Mouse (Mus musculus): Measurements from ENCODE around the gene Tcf7l1. TPM values are rescaled to one million over a fixed set of nuclear protein-coding genes. Genes with fewer than 3 reads are reported as not detected.

The Tcf7l1 gene
- polyA plus RNA-seq, 1 experiment from 2014 or later, result 7.0 TPM

DNA sequence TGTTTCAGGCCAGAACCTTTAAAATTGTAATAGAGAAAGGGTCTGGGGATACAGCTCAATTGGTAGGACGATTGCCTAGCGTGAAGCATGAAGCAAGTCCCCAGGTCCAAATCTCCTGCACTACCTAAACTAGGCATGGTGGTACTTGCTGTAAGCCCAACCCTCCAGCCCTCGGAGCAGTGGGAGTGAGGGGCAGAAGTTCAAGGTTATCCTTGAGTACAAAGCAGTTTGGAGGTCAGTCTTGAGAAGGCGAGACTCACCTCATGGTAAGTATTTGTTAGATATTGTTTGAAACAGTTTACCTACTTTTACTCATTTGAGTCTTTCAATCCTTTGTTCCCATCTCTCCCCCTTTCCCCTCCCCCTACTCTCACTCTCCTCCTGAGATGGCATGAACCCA lies 65.9 kb downstream of the Tcf7l1 start:
- H3K27me3 ChIP-seq (replicated peaks), result no peaks in the 10 kb centered on the region
- H3K27ac ChIP-seq (replicated peaks), result no peak overlapping the region
- no peak overlapping the region for H3K9ac ChIP-seq (replicated peaks)
- ATAC-seq (ENCODE audit: low FRiP score), result no peak
- no peak overlapping the region for H3K4me3 ChIP-seq (replicated peaks)
- no peaks in the 10 kb centered on the region for H3K36me3 ChIP-seq
- WGBS, result 92% methylated on average over 4 of the region's 4 CpGs
- peaks cover 18% of the 10 kb centered on the region for H3K4me1 ChIP-seq
- no peaks in the 10 kb centered on the region for H3K9me3 ChIP-seq (replicated peaks)
- no peak overlapping the region for H3K4me2 ChIP-seq

DNA sequence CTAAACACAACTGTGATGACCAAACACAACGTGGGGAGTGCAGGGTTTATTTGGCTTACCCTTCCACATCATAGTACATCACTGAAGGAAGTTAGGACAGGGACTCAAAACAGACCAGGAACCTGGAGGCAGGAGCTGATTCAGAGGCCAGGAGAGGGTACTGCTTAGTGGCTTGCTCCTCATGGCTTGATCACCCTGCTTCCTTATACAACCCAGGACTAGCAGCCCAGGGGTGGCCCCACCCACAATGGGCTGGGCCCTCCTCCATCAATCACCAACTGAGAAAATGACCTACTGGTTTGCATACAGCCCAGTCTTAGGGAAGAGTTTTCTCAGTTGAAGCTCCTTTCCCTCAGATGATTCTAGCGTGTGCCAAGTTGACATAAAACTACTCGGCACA lies 68.2 kb downstream of the Tcf7l1 start:
- Histone ChIP-seq H3K4me3 (replicated peaks) (no peak overlapping the region), H3K9me3 (replicated peaks) (no peaks in the 10 kb centered on the region), H3K27me3 (replicated peaks) (no peaks in the 10 kb centered on the region), H3K27ac (replicated peaks) (no peak overlapping the region), H3K9ac (replicated peaks) (no peak overlapping the region), H3K36me3 (no peaks in the 10 kb centered on the region), H3K4me1 (peaks cover 12% of the 10 kb centered on the region), H3K4me2 (no peak overlapping the region)
- ATAC-seq (ENCODE audit: low FRiP score), result no peak
- WGBS, result 90% methylated on average over 3 of the region's 3 CpGs

DNA sequence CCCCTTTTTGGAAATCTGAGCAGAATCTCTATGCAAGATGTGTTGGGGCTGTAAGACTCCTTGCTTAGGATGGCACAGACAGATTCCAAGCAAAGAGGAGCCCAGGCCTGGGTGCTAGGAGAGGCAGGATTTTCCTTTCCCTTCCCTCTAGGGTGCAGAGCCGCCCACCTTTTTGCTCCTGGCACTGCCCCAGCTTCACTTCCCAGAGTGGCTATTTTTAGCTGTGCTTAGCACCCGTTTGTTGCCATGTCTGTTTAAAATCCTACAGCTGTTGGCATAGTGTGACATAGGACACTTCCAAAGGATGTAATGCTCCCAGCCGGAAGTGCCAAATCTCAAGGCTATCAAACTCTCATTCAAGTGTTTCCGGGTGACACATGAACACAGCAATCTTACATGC lies 74.3 kb downstream of the Tcf7l1 start:
- H3K4me3 ChIP-seq (replicated peaks), result no peak overlapping the region
- H3K27ac ChIP-seq (replicated peaks), result no peak overlapping the region
- H3K27me3 ChIP-seq (replicated peaks), result no peaks in the 10 kb centered on the region
- ATAC-seq (ENCODE audit: low FRiP score), result no peak
- no peaks in the 10 kb centered on the region for H3K9me3 ChIP-seq (replicated peaks)
- WGBS, result 45% methylated on average over 4 of the region's 4 CpGs
- no peak overlapping the region for H3K9ac ChIP-seq (replicated peaks)
- no peak overlapping the region for H3K4me2 ChIP-seq
- H3K36me3 ChIP-seq, result no peaks in the 10 kb centered on the region
- peaks cover 35% of the 10 kb centered on the region for H3K4me1 ChIP-seq

DNA sequence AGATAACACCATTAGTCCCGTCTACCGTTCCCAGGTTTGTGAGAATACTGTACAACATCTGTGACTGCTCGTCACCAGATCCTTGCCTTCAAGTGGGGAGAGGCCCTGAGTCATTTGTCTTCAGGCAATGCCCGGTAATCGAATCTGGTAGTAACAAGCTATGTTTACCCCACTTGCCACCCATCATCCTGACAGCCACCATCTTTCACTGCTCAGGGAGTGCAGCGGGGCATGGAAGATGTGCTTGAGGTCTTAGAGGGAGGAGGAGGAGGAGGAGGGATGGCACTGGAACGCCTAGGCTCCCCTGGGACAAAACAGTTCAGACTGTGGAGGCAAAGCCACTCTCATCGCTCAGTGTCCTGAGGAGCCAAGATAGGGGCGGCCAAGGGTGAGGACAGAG lies 74.8 kb downstream of the Tcf7l1 start:
- H3K27me3 ChIP-seq (replicated peaks), result no peaks in the 10 kb centered on the region
- H3K9me3 ChIP-seq (replicated peaks), result no peaks in the 10 kb centered on the region
- no peaks in the 10 kb centered on the region for H3K36me3 ChIP-seq
- no peak overlapping the region for H3K4me2 ChIP-seq
- H3K4me3 ChIP-seq (replicated peaks), result no peak overlapping the region
- 33% methylated on average over 9 of the region's 9 CpGs for WGBS
- no peak overlapping the region for H3K9ac ChIP-seq (replicated peaks)
- no peak for ATAC-seq (ENCODE audit: low FRiP score)
- H3K4me1 ChIP-seq, result peaks cover 35% of the 10 kb centered on the region
- H3K27ac ChIP-seq (replicated peaks), result no peak overlapping the region

DNA sequence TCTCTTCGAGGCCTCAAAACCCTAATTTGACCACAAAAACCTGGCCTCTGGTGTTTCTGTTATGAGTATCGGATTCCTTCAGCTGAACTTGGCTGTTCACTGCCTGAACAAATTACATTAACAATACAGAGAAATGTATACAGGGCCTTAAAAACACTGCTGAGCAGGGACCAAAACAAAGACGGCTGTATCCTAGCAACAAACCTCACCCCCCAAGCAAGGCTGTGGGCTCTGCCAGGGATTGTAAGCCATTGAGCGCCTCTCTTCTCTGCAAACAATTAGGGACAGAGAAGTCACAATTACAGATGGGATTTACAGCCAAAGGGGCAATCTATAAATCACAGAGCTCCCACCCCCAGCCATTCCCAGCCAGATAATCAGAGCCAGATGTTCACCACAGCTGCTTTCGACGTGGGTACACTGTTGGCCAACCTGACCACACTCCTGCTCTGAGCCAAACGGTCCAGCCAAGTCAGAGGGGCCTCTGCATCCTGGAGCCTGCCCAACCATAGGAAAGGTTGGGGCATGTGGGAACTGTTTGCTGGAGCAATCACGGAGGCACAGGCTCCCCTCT lies 77.5 kb downstream of the Tcf7l1 start:
- Histone ChIP-seq H3K27ac (replicated peaks) (peak overlapping the region; percentile 77), H3K9me3 (replicated peaks) (no peaks in the 10 kb centered on the region), H3K27me3 (replicated peaks) (no peaks in the 10 kb centered on the region), H3K4me1 (peaks cover 35% of the 10 kb centered on the region), H3K9ac (replicated peaks) (no peak overlapping the region), H3K4me2 (no peak overlapping the region; the same call in 1 of the 2 replicates), H3K36me3 (no peaks in the 10 kb centered on the region), H3K4me3 (replicated peaks) (no peak overlapping the region)
- 6% methylated on average over 8 of the region's 8 CpGs for WGBS
- ATAC-seq (ENCODE audit: low FRiP score), result peak; percentile 90

DNA sequence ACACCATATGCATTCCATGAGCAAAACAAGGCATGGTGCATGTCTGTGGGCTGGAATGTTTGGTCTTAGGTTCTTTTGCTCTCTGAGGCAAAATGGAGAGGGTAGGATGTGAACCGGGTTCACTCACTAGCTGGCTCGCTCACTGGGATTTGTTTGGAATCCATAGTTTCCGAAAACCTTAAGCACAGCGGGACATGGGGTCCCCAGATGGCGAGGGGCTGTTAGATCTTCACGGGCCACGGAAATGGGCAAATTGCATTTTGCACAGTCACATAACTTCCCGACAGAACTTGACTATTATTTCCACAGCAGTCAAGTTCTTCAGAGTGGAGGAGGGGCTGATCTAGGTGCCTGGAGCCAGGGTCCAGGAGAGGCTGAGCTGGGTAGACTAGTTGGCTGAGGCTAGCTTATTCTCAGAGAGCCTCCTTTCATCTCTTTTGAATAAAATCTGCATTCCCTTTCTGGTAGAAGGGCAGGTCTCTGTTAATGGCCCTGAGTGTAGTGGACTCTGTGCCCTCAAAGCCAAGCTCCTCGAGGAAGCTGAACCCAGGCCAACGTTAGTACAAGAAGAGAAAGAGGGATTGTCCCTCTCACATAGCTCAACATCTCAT lies 78.1 kb downstream of the Tcf7l1 start:
- H3K4me3 ChIP-seq (replicated peaks), result no peak overlapping the region
- H3K4me1 ChIP-seq, result peaks cover 35% of the 10 kb centered on the region
- no peaks in the 10 kb centered on the region for H3K27me3 ChIP-seq (replicated peaks)
- WGBS, result 30% methylated on average over 10 of the region's 10 CpGs
- H3K9ac ChIP-seq (replicated peaks), result no peak overlapping the region
- ATAC-seq (ENCODE audit: low FRiP score), result peak; percentile 63
- H3K27ac ChIP-seq (replicated peaks), result peak overlapping the region; percentile 77
- H3K9me3 ChIP-seq (replicated peaks), result no peaks in the 10 kb centered on the region
- no peak overlapping the region; the same call in 1 of the 2 replicates for H3K4me2 ChIP-seq
- H3K36me3 ChIP-seq, result no peaks in the 10 kb centered on the region

DNA sequence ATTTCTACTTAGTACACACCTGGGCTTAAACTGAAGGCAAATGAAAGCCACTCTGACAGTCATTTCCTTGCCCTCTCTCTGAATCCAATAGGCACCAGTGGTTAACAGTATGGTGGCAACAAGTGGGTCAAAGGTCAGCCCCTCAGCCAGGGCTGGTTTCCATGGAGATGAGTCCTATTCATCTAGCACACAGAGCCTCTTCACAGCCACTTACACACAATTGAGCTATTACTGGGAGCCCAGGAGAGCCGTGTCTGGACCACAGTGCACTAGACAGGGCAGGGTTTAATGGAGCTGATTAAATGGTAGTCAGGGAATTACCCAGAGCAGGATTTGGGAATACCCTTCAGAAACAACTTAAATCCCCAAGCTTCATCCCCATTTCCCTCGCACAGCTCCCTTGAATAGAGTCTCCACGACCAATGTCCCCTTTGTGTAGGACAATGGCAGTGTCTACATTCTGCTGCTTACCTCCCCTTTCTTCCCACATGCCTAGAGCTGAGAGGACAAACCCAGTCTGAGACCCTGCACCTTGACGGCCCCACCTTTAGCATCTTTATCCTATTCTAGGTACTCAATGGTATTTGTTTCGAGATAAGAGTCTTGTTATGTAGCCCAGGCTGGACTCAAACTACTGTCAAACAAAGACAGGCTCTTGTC lies 89.5 kb downstream of the Tcf7l1 start:
- H3K9ac ChIP-seq (replicated peaks), result no peak overlapping the region
- H3K4me2 ChIP-seq, result no peak overlapping the region
- no peaks in the 10 kb centered on the region for H3K36me3 ChIP-seq
- peak; percentile 80 for ATAC-seq (ENCODE audit: low FRiP score)
- H3K27ac ChIP-seq (replicated peaks), result no peak overlapping the region
- 19% methylated on average over 5 of the region's 5 CpGs for WGBS
- no peaks in the 10 kb centered on the region for H3K9me3 ChIP-seq (replicated peaks)
- no peak overlapping the region for H3K4me3 ChIP-seq (replicated peaks)
- H3K27me3 ChIP-seq (replicated peaks), result no peaks in the 10 kb centered on the region
- H3K4me1 ChIP-seq, result peaks cover 23% of the 10 kb centered on the region

DNA sequence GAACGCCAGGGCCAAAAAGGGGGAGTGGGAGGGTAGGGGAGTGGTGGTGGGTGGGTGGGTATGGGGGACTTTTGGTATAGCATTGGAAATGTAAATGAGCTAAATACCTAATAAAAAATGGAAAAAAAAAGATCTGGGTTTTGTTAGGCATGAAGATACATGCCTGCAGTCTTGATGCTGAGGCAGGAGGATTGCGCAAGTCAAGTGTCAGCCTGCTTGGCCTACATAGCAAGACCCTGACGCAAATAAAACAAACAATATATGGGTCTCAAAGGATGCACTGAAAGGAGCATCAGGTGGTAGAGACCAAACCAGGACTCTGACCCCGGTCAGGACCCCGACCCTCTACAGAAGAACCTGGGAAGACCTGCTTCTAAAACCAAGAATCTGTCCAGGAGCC lies 90.5 kb downstream of the Tcf7l1 start:
- no peak overlapping the region for H3K27ac ChIP-seq (replicated peaks)
- H3K9ac ChIP-seq (replicated peaks), result no peak overlapping the region
- H3K27me3 ChIP-seq (replicated peaks), result no peaks in the 10 kb centered on the region
- H3K9me3 ChIP-seq (replicated peaks), result no peaks in the 10 kb centered on the region
- H3K4me2 ChIP-seq, result no peak overlapping the region
- H3K4me3 ChIP-seq (replicated peaks), result no peak overlapping the region
- no peak for ATAC-seq (ENCODE audit: low FRiP score)
- 97% methylated on average over 5 of the region's 5 CpGs for WGBS
- H3K4me1 ChIP-seq, result peaks cover 29% of the 10 kb centered on the region
- no peaks in the 10 kb centered on the region for H3K36me3 ChIP-seq

DNA sequence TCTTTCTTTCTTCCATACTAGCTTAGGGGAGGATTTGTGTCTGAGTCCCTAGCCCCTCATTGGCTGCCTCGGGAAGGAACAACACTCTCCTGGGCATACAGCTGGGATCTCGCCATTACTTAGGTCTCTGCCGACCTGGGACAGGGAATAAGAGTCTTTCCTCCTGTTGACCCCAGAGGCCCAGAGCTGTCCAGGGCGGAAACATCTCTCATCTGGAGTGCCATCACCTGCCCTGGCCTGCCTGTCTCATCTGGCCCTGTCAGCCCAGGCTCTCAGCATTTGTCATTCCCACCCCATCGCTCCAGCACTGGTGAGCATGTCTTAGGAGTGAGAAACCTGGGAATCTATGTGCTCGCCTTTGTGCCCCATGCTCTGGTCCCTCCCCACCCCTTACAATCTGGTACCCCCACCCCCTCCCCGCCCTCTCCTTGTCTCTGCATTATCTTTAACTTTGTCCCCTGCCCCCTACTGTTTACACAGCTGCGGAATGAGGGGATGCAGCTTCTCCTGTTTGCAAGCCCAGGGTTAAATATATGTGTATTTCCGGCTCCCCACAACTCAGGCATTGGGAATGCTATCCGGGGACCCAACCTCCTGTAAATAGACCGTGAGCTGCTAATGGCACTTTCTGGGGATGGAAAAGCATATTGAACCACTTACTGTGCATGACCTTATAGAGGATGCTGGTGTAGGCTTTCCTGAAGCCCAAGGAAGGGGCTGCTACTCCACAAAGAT lies 92.3 kb downstream of the Tcf7l1 start:
- Histone ChIP-seq H3K9ac (replicated peaks) (no peak overlapping the region), H3K4me3 (replicated peaks) (no peak overlapping the region), H3K36me3 (no peaks in the 10 kb centered on the region), H3K9me3 (replicated peaks) (no peaks in the 10 kb centered on the region), H3K4me1 (peaks cover 29% of the 10 kb centered on the region), H3K27me3 (replicated peaks) (no peaks in the 10 kb centered on the region), H3K27ac (replicated peaks) (no peak overlapping the region), H3K4me2 (no peak overlapping the region)
- 31% methylated on average over 11 of the region's 11 CpGs for WGBS
- ATAC-seq (ENCODE audit: low FRiP score), result no peak

DNA sequence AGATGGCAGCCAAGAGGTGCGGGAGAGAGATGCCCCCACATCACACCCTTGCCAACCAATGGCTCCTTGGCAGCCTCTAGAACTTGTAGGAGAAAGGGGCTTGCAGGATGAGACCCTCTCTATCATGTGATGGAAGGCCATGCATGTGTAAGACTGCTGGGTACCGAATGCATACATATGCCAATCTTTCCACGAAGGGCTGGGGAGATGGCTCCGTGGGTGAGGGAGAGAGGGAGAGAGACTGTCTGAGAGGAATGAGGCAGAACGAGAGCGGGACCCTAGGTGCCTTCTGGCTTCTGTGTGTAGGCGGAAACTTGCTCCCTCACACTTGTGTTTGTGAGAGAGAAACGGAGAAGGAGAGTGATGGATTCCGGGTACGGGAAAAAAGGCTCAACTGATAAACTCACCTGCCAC lies 94.3 kb downstream of the Tcf7l1 start:
- Histone ChIP-seq H3K9ac (replicated peaks) (no peak overlapping the region), H3K4me1 (peaks cover 28% of the 10 kb centered on the region), H3K36me3 (no peaks in the 10 kb centered on the region), H3K4me3 (replicated peaks) (no peak overlapping the region), H3K4me2 (no peak overlapping the region), H3K9me3 (replicated peaks) (no peaks in the 10 kb centered on the region), H3K27ac (replicated peaks) (no peak overlapping the region), H3K27me3 (replicated peaks) (no peaks in the 10 kb centered on the region)
- WGBS, result 80% methylated on average over 10 of the region's 10 CpGs
- no peak for ATAC-seq (ENCODE audit: low FRiP score)

DNA sequence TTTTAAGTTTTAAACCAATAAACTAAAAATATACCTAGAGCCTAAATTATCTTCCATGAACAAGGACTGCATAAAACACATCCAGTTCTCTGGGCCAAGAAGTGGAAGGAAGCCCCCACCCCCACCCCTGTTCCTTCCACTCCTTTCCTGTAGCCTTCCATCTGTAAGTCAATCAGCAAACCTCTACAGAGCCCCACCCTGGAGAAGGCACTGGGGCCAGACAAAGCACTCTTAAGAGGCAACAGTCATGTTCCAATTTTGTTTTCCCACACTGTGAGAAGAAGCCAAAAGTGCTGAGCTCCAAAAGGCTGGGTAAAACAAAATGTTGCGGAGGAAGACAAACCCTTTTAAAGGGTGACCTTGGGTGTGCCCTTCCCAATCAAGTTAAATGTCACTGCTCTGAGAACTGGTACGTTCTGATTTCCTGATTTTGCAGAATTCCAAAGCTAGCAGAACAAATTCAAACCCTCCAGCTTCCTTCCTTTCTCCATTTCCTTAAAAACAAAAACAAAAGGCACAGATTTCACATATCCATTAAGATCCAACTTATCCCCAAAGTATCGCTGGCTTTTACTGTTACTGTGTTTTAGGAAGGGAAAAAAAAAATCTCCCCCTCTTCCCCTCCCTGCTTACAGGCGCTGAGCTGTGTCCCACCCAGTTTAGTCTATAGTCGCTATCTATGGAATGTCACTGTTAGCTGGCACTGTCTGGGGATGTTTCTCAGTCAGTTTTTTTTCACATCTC lies 94.8 kb downstream of the Tcf7l1 start:
- no peak overlapping the region for H3K27ac ChIP-seq (replicated peaks)
- no peak overlapping the region for H3K9ac ChIP-seq (replicated peaks)
- peaks cover 22% of the 10 kb centered on the region for H3K4me1 ChIP-seq
- H3K36me3 ChIP-seq, result no peaks in the 10 kb centered on the region
- H3K9me3 ChIP-seq (replicated peaks), result no peaks in the 10 kb centered on the region
- no peaks in the 10 kb centered on the region for H3K27me3 ChIP-seq (replicated peaks)
- H3K4me3 ChIP-seq (replicated peaks), result no peak overlapping the region
- no peak overlapping the region for H3K4me2 ChIP-seq
- ATAC-seq (ENCODE audit: low FRiP score), result no peak
- WGBS, result 62% methylated on average over 5 of the region's 5 CpGs
